Mouse (Mus musculus) left cerebral cortex, postnatal 25 days (tissue): ENCODE measurements around the gene Traf3ip2. TPM values are rescaled to one million over a fixed set of nuclear protein-coding genes. Genes with fewer than 3 reads are reported as not detected.

ENCODE experiments used
- DNase-seq, 2 experiments: peaks; one replicate each; pipeline ENCODE4 v3.0.0; 2022; ENCODE audit warnings: low spot score in 2 of 2, mixed read lengths in 1 of 2
- intact Hi-C: fragments of 180-260 bp; cut with DNase I; formaldehyde crosslinking; loops from one replicate; pipeline ENCODE4 v1.15.1; 2025
- total RNA-seq, 2 experiments: library from RNA; stranded (reverse); gene quantifications; 2 replicates each; pipeline ENCODE4 v1.2.3; 2021

Traf3ip2 gene
- total RNA-seq: under 1 TPM; 0.43 to 0.92 TPM

DNA sequence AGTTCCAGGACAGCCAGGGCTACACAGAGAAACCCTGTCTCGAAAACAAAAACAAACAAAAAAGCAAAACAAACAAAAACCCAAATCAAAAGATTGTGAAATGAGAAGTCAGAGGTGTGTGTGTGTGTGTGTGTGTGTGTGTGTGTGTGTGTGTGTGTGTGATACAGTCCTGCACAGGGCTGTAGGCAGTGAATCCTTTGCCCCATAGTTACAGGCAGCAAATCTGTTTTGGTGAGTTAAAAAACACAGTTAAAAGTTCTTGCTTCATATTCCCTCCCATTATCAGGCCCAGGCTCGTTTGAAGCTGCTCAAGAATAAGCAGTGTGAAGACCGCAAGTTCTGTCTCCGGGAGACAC is at the start of gene Traf3ip2:
Gene Traf3ip2, plus strand, starts transcription at position 302 of the 356 bp plus-strand sequence.
- intact Hi-C loops: no loop called here
- DNase-seq: no peak

GRCm38 (mm10) chr10:39563552-39564223 is 49.0 kb upstream of the Traf3ip2 start:
- intact Hi-C loops: no loop called here

GRCm38 (mm10) chr10:39566901-39567300 is 45.8 kb upstream of the Traf3ip2 start:
- DNase-seq: no peak
- intact Hi-C loops: no loop called here

More at GRCm38 (mm10) chr10:39563552-39564223, 49.0 kb upstream of the Traf3ip2 start:
- no peak for DNase-seq

- intact Hi-C loops: no loop called here
- no peak for DNase-seq
Measured at GRCm38 (mm10) chr10:39568991-39569390, 43.7 kb upstream of the Traf3ip2 start.

DNA sequence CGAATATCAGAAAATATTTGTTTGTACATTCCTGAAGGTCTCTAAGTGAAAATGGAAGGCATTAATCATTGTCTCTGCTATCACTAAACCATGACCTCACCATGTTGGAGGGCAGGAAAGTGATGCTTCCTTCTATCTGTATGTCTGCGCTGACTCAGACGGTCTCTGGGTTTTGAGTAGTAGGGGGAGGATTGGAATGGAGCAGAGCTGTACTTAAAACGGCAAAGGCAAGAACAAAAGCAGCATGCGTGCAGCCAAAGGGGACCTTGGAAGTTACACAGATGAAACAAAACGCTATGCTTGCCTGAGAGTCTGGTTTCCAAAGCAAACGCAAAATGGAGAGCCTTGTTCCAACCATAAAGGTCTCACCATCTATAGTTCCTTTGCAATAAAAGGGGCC is 41.7 kb upstream of the Traf3ip2 start:
- intact Hi-C loops: no loop called here

GRCm38 (mm10) chr10:39572050-39572671 is 40.6 kb upstream of the Traf3ip2 start:
- intact Hi-C loops: no loop called here
- no peak for DNase-seq

More for the DNA sequence above, 41.7 kb upstream of the Traf3ip2 start:
- no peak for DNase-seq

GRCm38 (mm10) chr10:39572672-39573051 is 40.1 kb upstream of the Traf3ip2 start:
- DNase-seq: peak; percentile 50 to 85
- intact Hi-C loops: no loop called here

GRCm38 (mm10) chr10:39576466-39576865 is 36.3 kb upstream of the Traf3ip2 start:
- intact Hi-C loops: no loop called here
- no peak for DNase-seq

DNA sequence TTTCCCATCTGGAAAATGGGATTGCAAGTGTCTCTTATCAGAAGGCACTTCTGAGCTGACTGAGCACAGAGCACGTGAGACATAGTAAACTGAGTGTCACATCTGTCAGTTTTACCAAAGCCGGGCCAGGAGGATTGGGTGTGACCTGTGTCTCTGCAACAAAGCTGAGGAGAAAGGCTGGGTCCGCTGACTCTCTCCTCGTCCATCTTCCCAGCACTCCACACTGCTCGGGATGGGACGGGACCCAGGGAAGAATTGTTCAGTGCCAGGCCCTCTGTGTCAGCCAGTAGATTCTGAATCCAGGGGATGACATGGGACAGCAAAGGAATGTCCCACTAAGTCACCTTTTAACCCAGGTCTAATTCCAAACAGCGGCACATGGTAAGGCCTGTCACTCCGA is 32.3 kb upstream of the Traf3ip2 start:
- DNase-seq: no peak

GRCm38 (mm10) chr10:39582385-39582784 is 30.3 kb upstream of the Traf3ip2 start:
- intact Hi-C loops: no loop called here

More for the DNA sequence above, 32.3 kb upstream of the Traf3ip2 start:
- intact Hi-C loops: no loop called here

GRCm38 (mm10) chr10:39583718-39584117 is 29.0 kb upstream of the Traf3ip2 start:
- intact Hi-C loops: no loop called here
- DNase-seq: peak in 1 of 2 experiments; percentile 85

More at GRCm38 (mm10) chr10:39582385-39582784, 30.3 kb upstream of the Traf3ip2 start:
- no peak for DNase-seq

GRCm38 (mm10) chr10:39587290-39587925 is 25.3 kb upstream of the Traf3ip2 start:
- peak in 1 of 2 experiments; percentile 30 for DNase-seq
- intact Hi-C loops: no loop called here

- intact Hi-C loops: no loop called here
- no peak for DNase-seq
Measured at GRCm38 (mm10) chr10:39587973-39588746, 24.6 kb upstream of the Traf3ip2 start.

DNA sequence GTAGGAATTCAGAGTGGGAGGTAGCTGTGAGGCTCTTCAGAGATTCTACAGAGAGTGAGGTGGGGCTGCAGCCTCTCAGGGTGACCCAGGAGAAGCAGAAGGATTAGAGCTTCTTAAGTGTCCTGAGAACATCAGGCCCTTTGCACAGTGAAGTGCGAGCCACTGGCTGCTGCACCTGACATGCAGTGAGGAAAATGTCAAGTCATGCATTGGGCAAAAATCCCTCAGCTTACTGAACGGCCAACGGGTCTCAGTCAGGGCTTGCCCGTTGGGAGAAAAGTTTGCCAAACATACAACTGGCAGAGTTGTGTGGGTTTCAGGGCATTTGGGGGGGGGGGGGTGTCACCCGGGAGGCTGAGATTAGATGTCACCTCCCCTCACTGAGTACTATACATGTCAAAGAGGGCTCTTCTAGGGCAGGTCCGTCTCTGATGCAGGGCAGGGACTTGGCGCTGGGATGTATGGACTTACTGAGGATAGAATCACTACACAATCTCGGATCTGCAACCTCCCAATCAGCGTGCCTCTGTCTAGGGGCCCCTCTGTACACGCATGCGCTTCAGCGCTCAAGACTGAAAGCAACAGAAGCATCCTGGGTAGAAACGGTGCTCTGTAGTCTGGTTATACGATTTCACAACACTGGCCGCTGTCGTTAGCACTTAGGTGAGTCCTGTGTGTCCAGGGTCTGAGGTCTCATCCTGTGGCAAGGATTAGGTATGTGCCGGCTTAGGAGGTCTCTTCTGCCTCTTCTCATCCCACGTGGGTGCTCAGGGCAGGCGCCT is 22.8 kb upstream of the Traf3ip2 start:
- no peak for DNase-seq
- intact Hi-C loops: no loop called here

DNA sequence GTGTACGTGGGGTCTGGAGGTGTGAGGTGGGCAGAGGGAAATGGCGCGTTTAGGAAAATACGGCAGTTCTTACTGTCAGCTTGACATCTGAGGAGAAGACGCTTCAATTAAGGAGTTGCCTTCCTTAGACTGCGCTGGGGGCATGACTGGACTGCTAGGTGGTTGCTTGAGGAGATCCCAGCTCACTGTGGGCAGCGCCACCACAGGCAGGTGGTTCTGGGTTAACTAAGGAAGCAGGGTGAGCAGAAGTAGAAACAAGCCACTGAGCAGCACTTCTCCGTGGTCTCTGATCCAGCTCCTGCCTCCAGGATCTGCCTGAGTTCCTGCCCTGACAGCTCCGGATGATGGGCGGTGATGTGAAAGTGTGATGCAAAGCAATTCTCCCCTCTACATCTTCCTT is 22.1 kb upstream of the Traf3ip2 start:
- no peak for DNase-seq
- intact Hi-C loops: no loop called here

GRCm38 (mm10) chr10:39592501-39592900 is 20.2 kb upstream of the Traf3ip2 start:
- intact Hi-C loops: no loop called here
- no peak for DNase-seq

GRCm38 (mm10) chr10:39594716-39595115 is 18.0 kb upstream of the Traf3ip2 start:
- intact Hi-C loops: no loop called here
- DNase-seq: no peak

DNA sequence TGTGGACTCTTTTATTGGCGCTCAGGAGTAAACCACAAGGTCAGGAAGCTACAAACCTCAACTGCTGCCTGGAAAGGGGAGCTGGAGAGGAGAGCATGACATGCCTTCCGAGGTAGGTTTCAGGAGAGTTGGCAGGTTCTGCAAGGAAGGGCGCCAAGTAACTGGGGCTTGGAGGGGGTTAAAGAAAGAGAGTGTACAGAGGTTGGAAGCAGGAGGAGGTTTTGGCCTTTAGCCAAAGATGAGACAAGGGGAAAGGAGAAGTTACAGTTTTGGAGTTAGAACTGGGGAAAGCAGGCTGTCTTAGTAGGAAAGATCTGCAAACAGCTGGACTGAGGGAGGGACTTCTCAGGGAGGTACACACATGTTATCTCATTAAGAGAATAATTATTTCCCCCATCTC is 16.9 kb upstream of the Traf3ip2 start:
- intact Hi-C loops: no loop called here
- DNase-seq: no peak

DNA sequence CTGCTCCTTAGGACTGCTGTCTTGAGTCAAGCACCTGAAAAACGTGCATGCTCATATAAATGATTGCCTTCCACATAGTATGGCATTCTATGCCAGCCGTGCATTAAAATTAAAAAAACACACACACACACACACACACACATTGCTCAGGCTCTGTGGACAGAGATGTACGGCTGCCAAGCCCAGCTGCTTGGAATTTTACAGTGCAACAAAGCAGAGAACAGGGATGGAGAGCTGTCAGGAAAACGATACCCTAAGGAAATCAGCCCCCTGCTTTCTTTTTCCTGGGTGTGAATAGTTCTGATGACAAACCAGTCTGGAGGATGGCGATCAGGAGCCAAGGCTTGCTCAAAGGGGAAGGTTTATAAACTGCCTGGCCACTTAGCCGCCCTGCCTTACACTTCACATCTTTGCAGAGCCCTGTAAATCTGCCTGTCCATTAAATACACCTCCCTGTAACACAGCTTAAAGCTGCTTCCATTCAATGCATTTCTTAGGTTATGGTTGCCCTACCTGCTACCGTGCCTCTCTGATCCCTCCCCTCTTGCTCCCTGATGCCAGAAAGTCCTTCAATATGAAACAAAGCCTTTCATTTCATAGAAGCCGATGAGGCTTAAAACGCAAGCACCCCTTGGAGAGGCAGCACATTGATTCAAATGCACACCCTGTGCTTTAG is 15.5 kb upstream of the Traf3ip2 start:
- intact Hi-C loops: no loop called here
- DNase-seq: no peak
